Mouse (Mus musculus) lung, postnatal 14 days (tissue): Measurements from ENCODE around the gene Lrrc72.
"Not testable (repeated sequence)": the region's sequence is repeated elsewhere in the genome, so short reads cannot be mapped to it uniquely, and the experiment has no call there.

Experiments
- DNase-seq: peaks from one replicate; pipeline ENCODE4 v3.0.0; 2021

Gene Lrrc72

DNA sequence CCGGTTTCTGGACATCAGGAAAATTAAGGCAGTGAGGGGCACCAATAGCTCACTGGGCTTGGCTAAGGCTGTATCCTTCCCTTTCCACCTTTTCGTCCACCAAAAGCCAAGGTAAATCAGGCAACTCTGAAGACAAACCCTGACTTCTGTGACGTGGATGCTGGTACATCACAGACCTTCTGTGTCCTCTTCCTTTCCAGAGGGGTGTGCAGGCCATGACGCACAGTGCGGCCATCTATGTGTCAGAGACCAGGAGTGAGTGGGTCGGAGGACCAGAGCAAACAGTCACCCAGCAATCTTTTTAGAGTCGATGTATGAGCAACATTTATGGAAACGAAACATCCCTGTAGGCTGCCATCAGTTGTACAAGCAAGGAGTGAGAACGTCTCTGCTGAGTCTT lies at the start of gene Lrrc72:
Gene Lrrc72, minus strand, starts transcription at position 101 of the 400 bp plus-strand sequence.
- no peak for DNase-seq

DNA sequence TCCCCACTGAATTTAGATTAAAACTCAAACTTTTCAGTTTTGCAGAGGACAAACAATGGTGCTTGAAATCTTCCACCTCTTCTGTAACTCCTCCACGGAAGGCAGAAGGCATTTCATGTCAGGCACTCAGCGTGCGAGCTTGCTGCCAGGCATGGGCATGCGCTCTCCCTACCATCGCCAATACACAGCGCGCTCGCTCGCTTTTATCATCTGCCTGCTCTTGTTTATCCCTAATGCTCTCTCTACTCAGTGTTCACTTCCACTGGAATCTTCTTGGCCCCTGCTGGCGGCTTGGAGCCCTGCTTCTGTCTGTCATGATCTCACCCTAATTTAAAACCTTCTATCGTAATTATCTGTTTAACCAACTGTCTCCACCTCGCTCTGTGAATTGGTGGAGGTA lies 49.1 kb upstream of the Lrrc72 start:
- peak; percentile 24 for DNase-seq

DNA sequence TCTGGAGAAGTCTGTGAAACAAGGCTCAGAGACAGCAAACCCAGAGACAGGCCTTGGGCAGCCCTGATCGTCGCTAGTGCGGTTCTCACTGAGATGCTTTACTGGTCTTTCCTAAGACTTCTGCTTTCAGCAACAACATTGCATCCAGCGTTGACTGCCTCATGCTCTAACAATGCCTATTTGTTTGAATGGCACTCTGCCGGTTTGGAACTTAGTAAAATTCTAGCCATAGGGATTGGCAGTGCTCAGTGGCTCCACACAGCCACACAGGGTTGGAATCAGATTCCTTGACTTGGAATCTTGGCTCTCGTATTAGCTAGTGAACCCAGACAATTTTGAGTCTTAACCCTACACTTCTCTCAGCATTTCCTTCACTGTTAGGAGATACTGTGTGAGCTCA lies 38.1 kb upstream of the Lrrc72 start:
- DNase-seq = no peak

- DNase-seq = no peak
Observed at GRCm38 (mm10) chr12:36290465-36290864, 37.3 kb upstream of the Lrrc72 start.

DNA sequence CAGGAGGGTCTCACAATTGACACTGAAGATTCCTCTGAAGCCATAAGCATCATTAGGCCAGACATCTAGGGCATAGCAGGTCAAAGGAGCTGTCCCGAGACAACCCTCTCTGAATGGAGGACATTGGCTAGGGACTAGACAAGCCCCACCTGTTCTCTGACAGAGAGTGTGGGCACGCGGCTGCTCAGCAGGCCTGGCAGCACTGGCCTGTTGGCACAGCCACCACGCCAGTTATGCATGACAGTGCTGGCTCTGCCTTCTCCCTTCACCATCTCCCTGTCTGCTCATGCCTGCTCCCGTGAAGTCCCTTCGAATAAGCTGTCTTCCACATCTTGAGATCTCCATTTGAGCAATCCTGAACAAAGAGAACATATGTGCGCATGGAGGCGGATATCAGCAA lies 36.4 kb upstream of the Lrrc72 start:
- DNase-seq = no peak

DNA sequence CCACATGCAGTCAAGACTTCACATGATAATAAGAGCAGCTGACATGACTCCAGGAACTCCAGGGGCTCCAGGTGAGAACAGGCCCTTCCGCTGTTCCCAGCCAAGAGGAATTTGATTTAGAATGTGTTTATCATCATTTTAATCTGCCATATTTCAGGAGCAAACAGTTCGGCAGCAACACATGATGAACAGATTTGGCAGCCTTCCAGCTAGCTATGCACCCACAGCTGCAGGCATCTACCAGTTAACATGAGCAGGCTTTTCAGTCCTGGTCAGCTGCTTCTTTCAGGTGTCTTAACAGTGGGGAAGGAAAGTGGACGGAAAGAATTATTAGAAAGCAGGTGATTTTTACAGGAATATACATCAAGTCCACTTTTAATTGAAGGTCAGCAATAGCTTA lies 21.6 kb upstream of the Lrrc72 start:
- no peak for DNase-seq

DNA sequence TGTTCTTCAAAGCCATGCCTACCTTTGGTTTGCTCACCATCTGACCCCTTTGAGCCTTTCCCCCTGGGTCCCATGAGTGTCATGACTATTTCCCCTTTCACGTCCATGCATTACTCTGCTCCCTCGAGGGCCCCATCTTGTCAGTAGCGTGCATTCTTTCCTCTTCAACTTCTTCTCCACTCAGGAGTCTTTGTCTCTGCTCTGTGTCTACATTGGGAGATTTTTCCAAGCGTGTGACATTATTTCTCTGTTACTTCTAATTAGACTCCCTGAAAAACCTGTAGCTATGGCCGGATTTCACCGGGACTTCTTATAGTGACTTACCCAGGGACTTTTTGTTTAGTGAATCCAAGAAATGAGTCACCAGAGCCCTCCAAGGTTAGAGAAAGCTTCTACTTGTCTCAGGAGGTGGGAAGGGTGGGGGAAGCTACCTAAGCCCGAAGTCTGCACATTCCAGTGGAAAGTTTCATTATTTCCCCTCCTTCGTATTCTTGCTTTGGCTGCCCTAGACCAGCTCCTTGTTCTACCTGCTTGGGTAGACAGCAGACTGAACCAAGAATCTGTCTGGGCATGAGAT lies 14.6 kb upstream of the Lrrc72 start:
- no peak for DNase-seq

- DNase-seq = no peak
Observed at GRCm38 (mm10) chr12:36262116-36262721, 9.0 kb upstream of the Lrrc72 start.

- no peak for DNase-seq
Observed at GRCm38 (mm10) chr12:36255413-36255812, 2.2 kb upstream of the Lrrc72 start.

DNA sequence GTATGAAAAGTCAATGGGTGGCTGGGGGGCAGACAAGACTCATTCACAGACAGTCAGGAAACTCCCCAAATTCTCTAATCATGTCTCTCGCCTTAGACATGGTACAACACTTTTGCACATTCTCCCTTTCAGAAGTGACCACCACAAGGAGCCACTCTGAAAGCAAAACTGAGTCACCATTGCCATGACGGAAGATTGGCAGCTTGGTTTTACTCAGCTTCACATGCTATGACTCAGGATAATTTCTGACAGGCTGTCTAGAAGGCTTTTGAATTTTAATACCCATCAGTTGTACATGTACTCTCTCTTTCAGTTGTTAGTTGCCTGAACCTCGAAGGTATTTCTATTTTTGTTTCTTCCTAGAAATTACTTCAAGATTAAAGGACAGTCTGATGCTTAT lies 12.0 kb downstream of the Lrrc72 start:
- no peak for DNase-seq

- DNase-seq = no peak
Observed at GRCm38 (mm10) chr12:36231386-36231785, 21.8 kb downstream of the Lrrc72 start.

- no peak for DNase-seq
Observed at GRCm38 (mm10) chr12:36224392-36224791, 28.8 kb downstream of the Lrrc72 start.

DNA sequence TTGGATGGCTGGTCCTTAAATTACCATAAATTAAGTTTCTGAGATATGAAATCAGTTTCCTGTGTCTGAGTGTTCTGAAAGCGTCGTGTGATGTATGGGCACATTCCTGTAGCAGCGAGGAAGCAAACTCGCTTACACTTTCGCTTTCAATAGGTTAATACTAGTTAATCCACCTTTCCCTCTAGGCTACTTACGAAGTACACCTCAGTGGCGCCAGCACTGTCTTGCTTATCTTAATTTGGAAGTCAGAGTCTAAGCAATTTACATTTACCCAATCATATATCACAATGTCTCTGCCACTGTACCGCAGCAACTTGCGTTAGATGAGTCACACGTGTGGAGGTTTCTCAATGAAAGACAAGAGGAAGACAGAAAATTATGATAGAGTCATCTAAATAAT lies 36.3 kb downstream of the Lrrc72 start:
- DNase-seq = no peak

DNA sequence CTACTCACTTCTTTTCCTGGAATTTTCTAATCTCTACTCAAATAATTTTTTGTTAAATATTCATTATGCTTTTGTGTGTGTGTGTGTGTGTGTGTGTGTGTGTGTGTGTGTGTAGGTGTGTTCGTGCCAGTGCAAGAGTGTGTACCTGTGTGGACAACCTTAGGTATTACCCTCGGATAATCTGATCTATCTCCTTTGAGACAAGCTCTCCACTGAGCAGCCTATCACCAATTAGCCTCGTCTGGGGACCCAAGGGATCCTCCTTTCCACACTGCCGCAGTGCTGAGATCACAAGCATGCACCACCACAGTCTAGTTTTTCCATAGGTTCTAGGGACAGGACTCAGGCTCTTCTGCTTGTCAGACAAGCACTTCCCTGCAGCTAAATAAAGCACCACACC lies 37.0 kb downstream of the Lrrc72 start:
- DNase-seq = no peak

DNA sequence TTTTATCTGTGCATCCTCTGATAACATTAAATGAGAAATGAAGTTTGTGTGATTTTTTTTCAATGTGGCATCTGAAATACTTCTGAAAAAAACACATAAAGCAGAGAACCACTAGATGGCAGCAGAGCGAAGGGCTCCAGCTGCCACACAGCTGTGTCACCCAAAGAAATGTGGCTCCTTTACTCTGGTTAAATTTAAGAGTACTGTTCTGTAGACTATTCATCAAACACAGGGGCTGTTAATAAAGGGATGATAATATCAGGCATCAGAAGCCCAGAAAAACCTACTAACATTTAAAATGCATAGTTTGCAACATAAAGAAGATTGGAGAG lies 38.1 kb downstream of the Lrrc72 start:
- peak; percentile 66 for DNase-seq

DNA sequence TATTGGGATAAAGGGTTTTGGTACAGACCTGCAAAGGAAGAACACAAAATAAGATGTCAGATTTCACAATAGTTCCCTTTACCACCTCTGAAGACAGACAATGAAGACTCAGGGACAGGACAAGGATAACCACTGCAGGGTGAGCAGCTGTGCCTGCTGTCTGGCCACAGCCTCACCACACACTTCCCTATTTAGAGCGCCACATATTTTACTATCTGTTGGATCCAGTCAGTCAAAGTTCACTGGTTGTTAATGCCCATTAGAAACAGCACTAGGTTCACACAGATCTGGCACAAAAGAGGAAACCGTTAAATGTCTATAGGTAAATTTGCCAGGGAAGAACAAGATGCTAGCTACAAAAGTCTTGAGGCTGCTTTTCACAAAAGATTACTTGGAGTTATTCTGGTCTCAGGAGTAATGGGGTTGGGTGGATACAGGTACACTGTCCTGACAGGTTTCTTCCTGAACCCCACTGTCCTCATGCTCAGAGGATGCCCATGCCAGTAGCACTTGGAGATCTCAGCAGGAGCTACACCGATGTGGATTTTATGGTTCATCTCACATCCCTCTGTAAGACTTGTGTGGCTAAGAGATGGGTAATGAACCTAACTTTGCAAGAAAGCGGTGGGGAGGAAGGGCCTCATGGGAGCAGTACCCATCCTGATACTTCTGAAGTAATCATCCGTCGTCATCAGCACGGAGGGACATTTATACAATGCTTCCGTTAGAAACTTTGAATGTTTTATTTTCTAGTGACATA lies 38.6 kb downstream of the Lrrc72 start:
- DNase-seq = no peak

GRCm38 (mm10) chr12:36210096-36210495 lies 43.1 kb downstream of the Lrrc72 start:
- DNase-seq = no peak

DNA sequence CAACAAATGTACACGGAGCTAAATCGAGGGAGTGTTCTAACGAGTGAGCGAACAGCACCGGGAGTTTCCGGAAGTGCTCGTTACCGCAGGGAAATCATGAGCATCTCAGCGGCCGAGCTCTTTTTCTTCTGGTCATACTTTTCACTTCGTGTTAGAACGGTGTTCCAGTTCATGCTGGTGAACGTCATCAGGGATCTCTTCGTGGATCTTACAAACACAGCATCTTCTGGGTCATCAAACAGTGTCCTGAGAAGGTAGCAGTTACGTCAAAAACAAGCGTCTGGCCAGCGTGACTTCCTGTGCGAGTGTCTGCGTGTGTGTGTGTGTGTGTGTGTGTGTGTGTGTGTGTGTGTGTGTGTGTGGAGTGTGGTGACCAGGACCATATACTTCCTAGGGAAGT lies 44.7 kb downstream of the Lrrc72 start:
- no peak for DNase-seq

- DNase-seq = no peak
Observed at GRCm38 (mm10) chr12:36207800-36208148, 45.4 kb downstream of the Lrrc72 start.

GRCm38 (mm10) chr12:36207072-36207799 lies 46.0 kb downstream of the Lrrc72 start:
- DNase-seq = peak; percentile 54

DNA sequence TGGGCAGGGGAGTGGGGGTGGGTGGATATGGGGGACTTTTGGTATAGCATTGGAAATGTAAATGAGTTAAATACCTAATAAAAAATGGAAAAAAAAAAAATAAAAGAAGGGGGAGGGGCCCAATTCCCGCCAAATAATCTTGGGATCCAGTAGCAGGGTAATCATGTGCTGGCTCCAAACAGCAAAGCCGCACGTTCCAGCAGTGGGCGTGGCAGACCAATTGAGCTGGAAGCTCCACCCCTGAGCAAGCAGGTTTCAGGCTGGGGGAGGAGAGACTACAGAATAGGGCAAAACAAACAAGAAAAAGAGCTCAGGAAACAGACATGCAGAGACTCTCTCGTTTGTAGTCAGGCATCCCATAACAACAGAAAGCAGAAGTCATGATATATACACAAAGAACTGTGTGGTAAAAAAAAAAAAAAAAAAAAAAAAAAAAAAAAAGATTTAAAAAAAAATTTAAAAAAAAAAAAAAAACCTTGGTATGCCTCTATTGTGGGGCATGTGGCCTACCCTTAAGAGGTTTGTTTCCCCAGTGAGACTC lies 47.5 kb downstream of the Lrrc72 start:
- DNase-seq = not testable (repeated sequence)

DNA sequence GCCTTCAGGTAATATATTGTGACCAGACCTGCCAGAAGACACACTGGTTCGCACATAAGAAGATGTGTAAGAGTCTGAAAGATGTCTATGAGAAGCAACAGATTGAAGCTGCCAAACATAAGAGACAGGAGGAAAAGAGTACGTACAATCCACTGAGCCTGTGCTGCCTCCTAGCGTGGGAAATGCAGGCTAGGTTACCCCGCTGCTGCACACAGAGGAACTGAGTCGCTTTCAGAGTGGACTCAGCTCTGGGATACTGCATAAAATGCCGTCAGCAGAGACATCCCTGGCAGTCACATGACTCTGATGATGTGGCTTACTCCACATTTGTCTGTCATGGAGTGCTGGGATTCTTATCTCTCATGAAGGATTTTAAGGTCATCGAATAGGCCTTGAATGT lies 58.2 kb downstream of the Lrrc72 start:
- DNase-seq = no peak

GRCm38 (mm10) chr12:36190343-36190742 lies 62.9 kb downstream of the Lrrc72 start:
- no peak for DNase-seq

GRCm38 (mm10) chr12:36189610-36190009 lies 63.6 kb downstream of the Lrrc72 start:
- DNase-seq = no peak
